8 mouse cellular contexts compared by ENCODE assay signal in the genomic region with DNA sequence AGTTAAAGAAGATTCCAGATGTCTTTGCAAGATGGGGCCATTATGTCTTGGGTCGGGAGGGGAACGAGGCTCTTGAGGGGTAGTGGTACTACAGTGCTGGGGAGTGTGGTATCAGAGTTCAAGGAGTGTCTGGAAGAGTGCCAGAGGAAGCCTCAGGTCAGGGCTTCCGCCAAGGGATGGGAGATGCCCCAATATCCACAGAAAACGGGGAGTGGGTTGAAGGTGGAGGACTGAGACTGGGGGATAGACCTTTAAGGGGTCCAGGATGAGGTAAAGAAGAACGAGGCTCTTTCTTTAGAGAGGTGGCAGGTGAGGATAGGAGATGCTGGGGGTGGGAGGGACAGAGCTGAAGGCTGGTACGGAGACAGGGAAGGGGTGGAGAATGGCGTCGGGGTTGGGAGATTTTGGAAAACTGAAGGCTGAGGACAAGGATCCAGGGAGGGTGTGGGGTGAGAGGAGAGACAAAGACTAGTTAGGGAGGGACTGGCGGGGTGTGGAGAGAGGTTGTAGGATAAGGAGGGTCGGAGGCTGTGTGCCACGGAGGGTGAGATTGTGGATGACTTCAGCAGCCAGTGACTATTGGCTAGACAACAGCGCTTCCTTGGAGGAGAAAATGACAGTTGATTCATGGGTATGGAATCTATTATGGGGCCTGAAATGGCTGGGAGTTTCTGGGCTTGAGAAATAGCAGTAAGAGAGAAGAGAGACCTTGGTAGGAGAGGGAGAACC. TPM values are rescaled to one million over a fixed set of nuclear protein-coding genes. Genes with fewer than 3 reads are reported as not detected.
DNase-seq lines count a peak whose midpoint lies in the region; ATAC-seq lines count a peak whose summit lies in the region.

No protein-coding gene starts in this region.

- ATAC-seq in lung, embryonic 15.5 days (ENCODE audit: borderline replicate concordance, extremely low read depth, low FRiP score, low TSS enrichment), result no peak
- peak; percentile 2; the same call in 1 of the 2 replicates for ATAC-seq in forebrain, embryonic 12.5 days (ENCODE audit: low FRiP score)
- no peak for ATAC-seq in limb, embryonic 12.5 days (ENCODE audit: insufficient number of reproducible peaks, insufficient read depth, low FRiP score, low TSS enrichment, low read depth)
- ATAC-seq in stomach, embryonic 14.5 days (ENCODE audit: insufficient number of reproducible peaks, insufficient read depth, low FRiP score, low read depth), result no peak
- no peak for ATAC-seq in megakaryocyte, adult 5-6 weeks (ENCODE audit: poor library complexity, severe bottlenecking)

- peak overlapping the region; percentile 56 for H3K4me2 ChIP-seq in lung, embryonic 15.5 days
- peak overlapping the region; percentile 67 for H3K4me2 ChIP-seq in forebrain, embryonic 12.5 days
- H3K4me2 ChIP-seq in limb, embryonic 12.5 days, result peak overlapping the region; percentile 62
- H3K4me2 ChIP-seq in stomach, embryonic 14.5 days (replicated peaks; ENCODE audit: low read depth, low read length), result peak overlapping the region; percentile 45

- peak overlapping the region; percentile 23 for H3K4me3 ChIP-seq in lung, embryonic 15.5 days
- H3K4me3 ChIP-seq in forebrain, embryonic 12.5 days (replicated peaks), result peak overlapping the region; percentile 36
- H3K4me3 ChIP-seq in limb, embryonic 12.5 days (replicated peaks), result peak overlapping the region; percentile 27
- peak overlapping the region; percentile 23 for H3K4me3 ChIP-seq in stomach, embryonic 14.5 days (ENCODE audit: low read depth, low read length)

- peaks cover 3% of the 10 kb centered on the region; the same call in 1 of the 2 replicates for H3K27me3 ChIP-seq in lung, embryonic 15.5 days
- no peaks in the 10 kb centered on the region for H3K27me3 ChIP-seq in forebrain, embryonic 12.5 days
- H3K27me3 ChIP-seq in limb, embryonic 12.5 days, result no peaks in the 10 kb centered on the region
- no peaks in the 10 kb centered on the region for H3K27me3 ChIP-seq in stomach, embryonic 14.5 days (ENCODE audit: control insufficient read depth, insufficient read depth, low read length)

- peaks cover 25% of the 10 kb centered on the region for H3K36me3 ChIP-seq in lung, embryonic 15.5 days
- H3K36me3 ChIP-seq in forebrain, embryonic 12.5 days (replicated peaks), result peaks cover 27% of the 10 kb centered on the region
- peaks cover 32% of the 10 kb centered on the region for H3K36me3 ChIP-seq in limb, embryonic 12.5 days
- peaks cover 12% of the 10 kb centered on the region for H3K36me3 ChIP-seq in stomach, embryonic 14.5 days (ENCODE audit: control insufficient read depth, insufficient read depth, low read length)

- no peak for DNase-seq in lung, postnatal 14 days
- no peak for DNase-seq in embryo, embryonic 11 days
- no peak for DNase-seq in kidney, adult 11 months

- no peak overlapping the region for H3K9ac ChIP-seq in lung, embryonic 15.5 days
- peak overlapping the region; percentile 39 for H3K9ac ChIP-seq in forebrain, embryonic 12.5 days
- H3K9ac ChIP-seq in limb, embryonic 12.5 days (replicated peaks), result no peak overlapping the region; the same call in 1 of the 2 replicates
- no peak overlapping the region; the same call in 1 of the 2 replicates for H3K9ac ChIP-seq in stomach, embryonic 14.5 days (replicated peaks; ENCODE audit: low read depth, low read length)

- peaks cover 59% of the 10 kb centered on the region for H3K4me1 ChIP-seq in lung, embryonic 15.5 days
- H3K4me1 ChIP-seq in forebrain, embryonic 12.5 days, result peaks cover 70% of the 10 kb centered on the region
- peaks cover 61% of the 10 kb centered on the region for H3K4me1 ChIP-seq in limb, embryonic 12.5 days (replicated peaks)
- H3K4me1 ChIP-seq in stomach, embryonic 14.5 days (ENCODE audit: control insufficient read depth, insufficient read depth, low read length), result peaks cover 47% of the 10 kb centered on the region

- 15% methylated on average over 12 of the region's 12 CpGs for WGBS in lung, embryonic 15.5 days
- 21% methylated on average over 12 of the region's 12 CpGs for WGBS in forebrain, embryonic 12.5 days
- WGBS in limb, embryonic 12.5 days, result 30% methylated on average over 12 of the region's 12 CpGs
- WGBS in stomach, embryonic 14.5 days, result 21% methylated on average over 12 of the region's 12 CpGs

- H3K9me3 ChIP-seq in lung, embryonic 15.5 days, result no peaks in the 10 kb centered on the region
- no peaks in the 10 kb centered on the region for H3K9me3 ChIP-seq in forebrain, embryonic 12.5 days
- H3K9me3 ChIP-seq in limb, embryonic 12.5 days, result no peaks in the 10 kb centered on the region
- no peaks in the 10 kb centered on the region for H3K9me3 ChIP-seq in stomach, embryonic 14.5 days (ENCODE audit: control insufficient read depth, low read depth, low read length)

- peak overlapping the region; percentile 59 for H3K27ac ChIP-seq in lung, embryonic 15.5 days
- H3K27ac ChIP-seq in forebrain, embryonic 12.5 days, result peak overlapping the region; percentile 96
- H3K27ac ChIP-seq in limb, embryonic 12.5 days, result peak overlapping the region; percentile 76
- peak overlapping the region; percentile 85 for H3K27ac ChIP-seq in stomach, embryonic 14.5 days (ENCODE audit: low read length)

RNA-seq across cellular contexts. Expression of gene Dlg4, which starts 11.8 kb away (rescaled TPM):
- 5.6 and 5.9 TPM in 2 replicates for polyA plus RNA-seq in lung, embryonic 15.5 days (2015; fragmentation: Nextera tagmentation; extraction: Ambion mirVana)
- polyA plus RNA-seq in forebrain, embryonic 12.5 days (2016; fragmentation: Nextera tagmentation; extraction: Ambion mirVana), result 20.3 and 24.9 TPM in 2 replicates
- 10.6 and 13.6 TPM in 2 replicates for polyA plus RNA-seq in limb, embryonic 12.5 days (2016; fragmentation: Nextera tagmentation; extraction: Ambion mirVana)
- polyA plus RNA-seq in stomach, embryonic 14.5 days (2014; fragmentation: Nextera tagmentation; extraction: Ambion mirVana), result 12.4 and 13.8 TPM in 2 replicates
- total RNA-seq in megakaryocyte, adult 5-6 weeks (2015), result 5.2 and 10.1 TPM in 2 replicates
- total RNA-seq in megakaryocyte, adult 5-6 weeks (2017), result 1.3 and 3.7 TPM in 2 replicates

RNA-seq across cellular contexts. Expression of gene Acadvl, which starts 13.4 kb away (rescaled TPM):
- 73.9 and 81.3 TPM in 2 replicates for polyA plus RNA-seq in lung, embryonic 15.5 days (2015; fragmentation: Nextera tagmentation; extraction: Ambion mirVana)
- 43.5 and 48.4 TPM in 2 replicates for polyA plus RNA-seq in forebrain, embryonic 12.5 days (2016; fragmentation: Nextera tagmentation; extraction: Ambion mirVana)
- polyA plus RNA-seq in limb, embryonic 12.5 days (2016; fragmentation: Nextera tagmentation; extraction: Ambion mirVana), result 65.9 and 67.1 TPM in 2 replicates
- 61.3 and 62.7 TPM in 2 replicates for polyA plus RNA-seq in stomach, embryonic 14.5 days (2014; fragmentation: Nextera tagmentation; extraction: Ambion mirVana)
- 32.7 and 35.0 TPM in 2 replicates for total RNA-seq in megakaryocyte, adult 5-6 weeks (2015)
- total RNA-seq in megakaryocyte, adult 5-6 weeks (2017), result 31.7 and 37.0 TPM in 2 replicates

RNA-seq across cellular contexts. Expression of gene Asgr1, which starts 25.3 kb away (rescaled TPM):
- 0.23 and 0.29 TPM in 2 replicates for polyA plus RNA-seq in lung, embryonic 15.5 days (2015; fragmentation: Nextera tagmentation; extraction: Ambion mirVana)
- 0.63 and 0.75 TPM in 2 replicates for polyA plus RNA-seq in forebrain, embryonic 12.5 days (2016; fragmentation: Nextera tagmentation; extraction: Ambion mirVana)
- polyA plus RNA-seq in limb, embryonic 12.5 days (2016; fragmentation: Nextera tagmentation; extraction: Ambion mirVana), result 1.5 and 2.3 TPM in 2 replicates
- polyA plus RNA-seq in stomach, embryonic 14.5 days (2014; fragmentation: Nextera tagmentation; extraction: Ambion mirVana), result not detected in 2 replicates
- not detected in 2 replicates for total RNA-seq in megakaryocyte, adult 5-6 weeks (2015)
- total RNA-seq in megakaryocyte, adult 5-6 weeks (2017), result not detected in 2 replicates

RNA-seq across cellular contexts. Expression of gene Dvl2, which starts 28.2 kb away (rescaled TPM):
- 34.7 and 40.3 TPM in 2 replicates for polyA plus RNA-seq in lung, embryonic 15.5 days (2015; fragmentation: Nextera tagmentation; extraction: Ambion mirVana)
- 45.2 and 46.6 TPM in 2 replicates for polyA plus RNA-seq in forebrain, embryonic 12.5 days (2016; fragmentation: Nextera tagmentation; extraction: Ambion mirVana)
- polyA plus RNA-seq in limb, embryonic 12.5 days (2016; fragmentation: Nextera tagmentation; extraction: Ambion mirVana), result 69.4 and 69.5 TPM in 2 replicates
- polyA plus RNA-seq in stomach, embryonic 14.5 days (2014; fragmentation: Nextera tagmentation; extraction: Ambion mirVana), result 29.0 and 29.9 TPM in 2 replicates
- 7.9 and 9.3 TPM in 2 replicates for total RNA-seq in megakaryocyte, adult 5-6 weeks (2015)
- total RNA-seq in megakaryocyte, adult 5-6 weeks (2017), result 12.7 and 16.9 TPM in 2 replicates

RNA-seq across cellular contexts. Expression of gene Phf23, which starts 33.0 kb away (rescaled TPM):
- 75.0 and 78.2 TPM in 2 replicates for polyA plus RNA-seq in lung, embryonic 15.5 days (2015; fragmentation: Nextera tagmentation; extraction: Ambion mirVana)
- polyA plus RNA-seq in forebrain, embryonic 12.5 days (2016; fragmentation: Nextera tagmentation; extraction: Ambion mirVana), result 91.3 and 99.1 TPM in 2 replicates
- polyA plus RNA-seq in limb, embryonic 12.5 days (2016; fragmentation: Nextera tagmentation; extraction: Ambion mirVana), result 102 and 108 TPM in 2 replicates
- 40.2 and 47.9 TPM in 2 replicates for polyA plus RNA-seq in stomach, embryonic 14.5 days (2014; fragmentation: Nextera tagmentation; extraction: Ambion mirVana)
- 34.0 and 37.0 TPM in 2 replicates for total RNA-seq in megakaryocyte, adult 5-6 weeks (2015)
- total RNA-seq in megakaryocyte, adult 5-6 weeks (2017), result 42.5 and 45.8 TPM in 2 replicates
